Mouse (Mus musculus): ENCODE data around the gene Tmem234. TPM values are rescaled to one million over a fixed set of nuclear protein-coding genes. Genes with fewer than 3 reads are reported as not detected.
A peak's percentile ranks its signal among the peaks of the same experiment; 100 is the strongest.

The Tmem234 gene
- polyA plus RNA-seq, 2 experiments, result 179 to 191 TPM

GRCm38 (mm10) chr4:129617121-129617641 lies 16.7 kb downstream of the Tmem234 start:
- no peak for TF ChIP-seq POLR2A (IDR thresholded peaks at IDR 0.05; ENCODE audit: borderline replicate concordance, extremely low read depth, insufficient read depth, insufficient read length)
- ATAC-seq (ENCODE audit: low FRiP score, low read depth) (no peak), DNase-seq (ENCODE audit: low spot score) (no peak)
- H3K36me3 ChIP-seq (ENCODE audit: control insufficient read depth, insufficient read depth, low read length), result peaks cover 8% of the 10 kb centered on the region
- no peaks in the 10 kb centered on the region for H3K27me3 ChIP-seq (ENCODE audit: control insufficient read depth, insufficient read depth, low read length)
- H3K27ac ChIP-seq (replicated peaks; ENCODE audit: low read depth, low read length), result no peak overlapping the region
- H3K4me3 ChIP-seq (replicated peaks; ENCODE audit: low read length), result no peak overlapping the region
- H3K4me1 ChIP-seq (ENCODE audit: control insufficient read depth, insufficient read depth, low read length), result peaks cover 6% of the 10 kb centered on the region
- no peak overlapping the region for H3K9ac ChIP-seq (ENCODE audit: low read depth, low read length, severe bottlenecking)
- H3K9me3 ChIP-seq (ENCODE audit: control insufficient read depth, low read length), result no peaks in the 10 kb centered on the region
- no peak overlapping the region for H3K4me2 ChIP-seq (replicated peaks; ENCODE audit: low read depth, low read length, severe bottlenecking)
- 90% methylated on average over 7 of the region's 7 CpGs for WGBS

GRCm38 (mm10) chr4:129618031-129618430 lies 17.6 kb downstream of the Tmem234 start:
- Histone ChIP-seq H3K4me2 (replicated peaks; ENCODE audit: low read depth, low read length, severe bottlenecking) (peak overlapping the region; percentile 87), H3K27me3 (ENCODE audit: control insufficient read depth, insufficient read depth, low read length) (no peaks in the 10 kb centered on the region), H3K36me3 (ENCODE audit: control insufficient read depth, insufficient read depth, low read length) (peaks cover 8% of the 10 kb centered on the region), H3K9ac (ENCODE audit: low read depth, low read length, severe bottlenecking) (peak overlapping the region; percentile 77; the same call in 1 of the 2 replicates), H3K4me3 (replicated peaks; ENCODE audit: low read length) (peak overlapping the region; percentile 69), H3K9me3 (ENCODE audit: control insufficient read depth, low read length) (no peaks in the 10 kb centered on the region), H3K27ac (replicated peaks; ENCODE audit: low read depth, low read length) (no peak overlapping the region), H3K4me1 (ENCODE audit: control insufficient read depth, insufficient read depth, low read length) (peaks cover 14% of the 10 kb centered on the region)
- 94% methylated on average over 5 of the region's 5 CpGs for WGBS
- DNase-seq (ENCODE audit: low spot score) (no peak), ATAC-seq (ENCODE audit: low FRiP score, low read depth) (no peak)
- TF ChIP-seq POLR2A (IDR thresholded peaks at IDR 0.05; ENCODE audit: borderline replicate concordance, extremely low read depth, insufficient read depth, insufficient read length), result no peak

DNA sequence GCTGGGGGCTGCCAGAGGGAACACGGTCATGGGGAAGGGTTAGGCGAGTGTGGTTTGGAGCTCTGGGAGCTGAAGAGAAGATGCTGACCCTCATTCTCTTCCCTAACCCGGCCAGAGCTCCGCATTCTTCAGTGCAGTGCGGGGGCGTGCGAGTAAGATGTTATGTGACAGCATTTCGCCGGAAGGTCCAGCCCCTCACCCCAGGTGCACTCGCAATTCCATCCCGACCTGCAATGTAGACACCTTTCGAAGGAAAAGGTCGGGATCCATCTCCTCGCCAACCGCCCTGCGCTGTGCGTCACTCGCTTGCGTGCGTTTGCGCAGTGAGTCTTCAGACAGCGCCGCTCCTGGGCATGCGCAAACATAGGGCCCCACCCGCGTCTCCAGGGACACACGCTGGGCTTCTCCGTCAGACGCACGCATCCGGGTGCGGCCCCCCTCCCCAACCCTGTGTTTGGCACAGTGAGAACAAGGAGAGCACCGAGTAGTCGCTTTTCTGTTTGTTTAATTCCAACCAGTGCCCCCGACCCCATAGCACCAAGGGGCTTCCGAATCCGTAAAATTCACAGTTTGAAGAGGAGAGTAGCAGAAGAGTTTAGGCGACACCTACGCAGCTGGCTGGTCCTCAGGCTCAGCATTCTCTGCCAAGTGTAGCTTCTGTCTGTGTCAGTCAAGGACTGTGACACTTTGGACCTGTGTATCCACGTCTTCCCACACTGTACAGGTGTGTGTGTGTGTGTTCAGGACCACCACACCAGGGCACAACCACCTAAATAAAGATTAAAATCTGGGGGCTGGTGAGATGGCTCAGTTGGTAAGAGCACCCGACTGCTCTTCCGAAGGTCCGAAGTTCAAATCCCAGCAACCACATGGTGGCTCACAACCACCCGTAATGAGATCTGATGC lies 18.6 kb downstream of the Tmem234 start, which contains the start of gene Iqcc:
Iqcc (minus strand) TSS at position 314 of the 906 bp plus-strand sequence.
- 4% methylated on average over 42 of the region's 44 CpGs for WGBS
- Histone ChIP-seq H3K4me2 (replicated peaks; ENCODE audit: low read depth, low read length, severe bottlenecking) (peak within 1 kb of the TSS; percentile 87), H3K27ac (replicated peaks; ENCODE audit: low read depth, low read length) (peak within 1 kb of the TSS; percentile 83), H3K27me3 (ENCODE audit: control insufficient read depth, insufficient read depth, low read length) (no peaks in the 10 kb centered on the region), H3K4me1 (ENCODE audit: control insufficient read depth, insufficient read depth, low read length) (peaks cover 14% of the 10 kb centered on the region), H3K9me3 (ENCODE audit: control insufficient read depth, low read length) (no peaks in the 10 kb centered on the region), H3K9ac (ENCODE audit: low read depth, low read length, severe bottlenecking) (peak within 1 kb of the TSS; percentile 77), H3K4me3 (replicated peaks; ENCODE audit: low read length) (peak within 1 kb of the TSS; percentile 69), H3K36me3 (ENCODE audit: control insufficient read depth, insufficient read depth, low read length) (peaks cover 8% of the 10 kb centered on the region)
- peak; percentile 91; the same call in 1 of the 2 replicates for TF ChIP-seq POLR2A (IDR thresholded peaks at IDR 0.05; ENCODE audit: borderline replicate concordance, extremely low read depth, insufficient read depth, insufficient read length)
- DNase-seq (ENCODE audit: low spot score) (peak; percentile 92), ATAC-seq (ENCODE audit: low FRiP score, low read depth) (peak; percentile 90)

DNA sequence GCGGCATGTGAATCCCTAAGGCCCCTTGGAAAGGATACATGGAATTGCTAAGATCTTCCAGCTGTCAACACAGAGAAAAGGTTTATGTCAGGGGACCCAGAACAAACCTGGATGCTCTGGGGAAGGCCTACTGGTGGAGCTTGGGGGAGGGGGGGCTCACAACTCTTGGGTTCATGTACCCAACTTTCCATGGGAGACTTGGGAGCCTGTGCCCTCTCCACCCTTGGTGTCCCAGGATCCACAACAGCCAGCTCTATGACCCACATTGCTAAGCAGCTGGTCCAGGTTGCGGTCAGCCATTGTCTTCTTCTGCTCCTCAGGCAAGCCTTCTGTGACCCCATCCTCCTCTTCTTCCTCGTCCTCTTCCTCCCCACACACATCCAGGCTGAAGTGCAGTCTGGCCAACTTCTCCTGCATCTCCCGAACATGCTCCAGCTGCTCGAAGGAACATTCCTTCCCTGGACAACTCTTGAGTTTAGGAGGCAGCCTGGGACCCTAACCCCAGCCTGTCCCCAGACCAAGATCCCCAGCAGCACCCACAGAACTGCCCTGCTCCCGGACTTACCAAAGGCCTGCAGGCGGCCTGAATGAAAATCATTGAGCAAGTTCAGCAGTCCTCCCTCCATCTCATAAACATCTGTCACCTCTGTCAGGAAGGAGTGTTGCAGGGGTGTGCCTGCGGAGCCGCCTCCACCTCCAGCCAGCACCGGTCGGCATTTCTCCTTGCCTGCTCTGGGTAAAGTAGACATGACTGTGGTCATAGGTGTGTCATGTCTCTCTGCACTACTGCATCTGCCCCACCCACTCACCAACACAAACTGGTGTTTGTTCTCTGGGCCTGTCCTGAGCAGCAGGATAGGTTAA lies 20.2 kb downstream of the Tmem234 start:
- H3K9ac ChIP-seq (ENCODE audit: low read depth, low read length, severe bottlenecking), result no peak overlapping the region
- ATAC-seq (ENCODE audit: low FRiP score, low read depth), result no peak
- no peak for DNase-seq (ENCODE audit: low spot score)
- H3K27ac ChIP-seq (replicated peaks; ENCODE audit: low read depth, low read length), result no peak overlapping the region
- no peak overlapping the region for H3K4me3 ChIP-seq (replicated peaks; ENCODE audit: low read length)
- 86% methylated on average over 11 of the region's 11 CpGs for WGBS
- no peaks in the 10 kb centered on the region for H3K9me3 ChIP-seq (ENCODE audit: control insufficient read depth, low read length)
- H3K4me2 ChIP-seq (replicated peaks; ENCODE audit: low read depth, low read length, severe bottlenecking), result no peak overlapping the region; the same call in 1 of the 2 replicates
- no peak for TF ChIP-seq POLR2A (IDR thresholded peaks at IDR 0.05; ENCODE audit: borderline replicate concordance, extremely low read depth, insufficient read depth, insufficient read length)
- peaks cover 7% of the 10 kb centered on the region for H3K36me3 ChIP-seq (ENCODE audit: control insufficient read depth, insufficient read depth, low read length)
- peaks cover 25% of the 10 kb centered on the region for H3K4me1 ChIP-seq (ENCODE audit: control insufficient read depth, insufficient read depth, low read length)
- H3K27me3 ChIP-seq (ENCODE audit: control insufficient read depth, insufficient read depth, low read length), result no peaks in the 10 kb centered on the region

Measured in limb, embryonic 14.5 days (tissue).